Comparison of ENCODE assay signal across 25 mouse cellular contexts in genomic region chr11:16992880-16993279, GRCm38 (mm10).
"Had no signal": no experiment of that assay in that cellular context is flagged by ENCODE, and none has a peak within 500 bp of the region (broad histone marks: within the 10 kb centered on the region; RNA-seq: fewer than 3 reads in every experiment).

No protein-coding gene starts in this region.

- H3K27me3 ChIP-seq: heart, embryonic 12.5 days; hindbrain, embryonic 12.5 days; intestine, embryonic 15.5 days; limb, embryonic 13.5 days; limb, embryonic 15.5 days had no signal

- H3K36me3 ChIP-seq: heart, embryonic 12.5 days; hindbrain, embryonic 10.5 days; hindbrain, embryonic 12.5 days; intestine, embryonic 15.5 days; limb, embryonic 13.5 days; limb, embryonic 15.5 days had no signal

- H3K9me3 ChIP-seq: heart, embryonic 12.5 days; hindbrain, embryonic 10.5 days; hindbrain, embryonic 12.5 days; intestine, embryonic 15.5 days; limb, embryonic 13.5 days; limb, embryonic 15.5 days had no signal

- H3K9ac ChIP-seq: heart, embryonic 12.5 days; hindbrain, embryonic 12.5 days; hindbrain, embryonic 14.5 days; intestine, embryonic 15.5 days; limb, embryonic 13.5 days; limb, embryonic 15.5 days had no signal

- DNase-seq: gastrocnemius, postnatal 14 days; gastrocnemius, postnatal 36 days; heart, adult 11 months; heart, adult 2 months; heart, postnatal 10 days; heart, postnatal 4 days; kidney, adult 18-20 months; kidney, adult 8-10 months; kidney, postnatal 10 days; kidney, postnatal 25 days; kidney, postnatal 4 days; layer of hippocampus, adult 9-11 months; layer of hippocampus, postnatal 36 days; left cerebral cortex, postnatal 4 days had no signal

- H3K4me1 ChIP-seq: heart, embryonic 12.5 days; hindbrain, embryonic 10.5 days; hindbrain, embryonic 12.5 days; intestine, embryonic 15.5 days; limb, embryonic 13.5 days; limb, embryonic 15.5 days had no signal

- H3K4me2 ChIP-seq: heart, embryonic 12.5 days; hindbrain, embryonic 12.5 days; hindbrain, embryonic 14.5 days; intestine, embryonic 15.5 days; limb, embryonic 13.5 days; limb, embryonic 15.5 days had no signal

- H3K4me3 ChIP-seq: heart, adult 2 months; heart, embryonic 12.5 days; hindbrain, embryonic 10.5 days; hindbrain, embryonic 12.5 days; intestine, embryonic 15.5 days; layer of hippocampus, adult 2 months; limb, embryonic 13.5 days; limb, embryonic 15.5 days had no signal

- ATAC-seq: hindbrain, embryonic 16.5 days; inflammation-experienced regulatory T-cells, adult 6 months; intestine, embryonic 15.5 days; intestine, postnatal 0 days had no signal

- H3K27ac ChIP-seq: heart, adult 2 months; hindbrain, embryonic 10.5 days; hindbrain, embryonic 12.5 days; hindbrain, embryonic 14.5 days; intestine, embryonic 15.5 days; layer of hippocampus, adult 2 months; limb, embryonic 13.5 days; limb, embryonic 15.5 days had no signal
